Mouse (Mus musculus): Measurements from ENCODE around the gene Nfkb1. TPM values are rescaled to one million over a fixed set of nuclear protein-coding genes. Genes with fewer than 3 reads are reported as not detected.

Gene Nfkb1
- polyA plus RNA-seq, 1 experiment from 2014 or later: 8.7 TPM

DNA sequence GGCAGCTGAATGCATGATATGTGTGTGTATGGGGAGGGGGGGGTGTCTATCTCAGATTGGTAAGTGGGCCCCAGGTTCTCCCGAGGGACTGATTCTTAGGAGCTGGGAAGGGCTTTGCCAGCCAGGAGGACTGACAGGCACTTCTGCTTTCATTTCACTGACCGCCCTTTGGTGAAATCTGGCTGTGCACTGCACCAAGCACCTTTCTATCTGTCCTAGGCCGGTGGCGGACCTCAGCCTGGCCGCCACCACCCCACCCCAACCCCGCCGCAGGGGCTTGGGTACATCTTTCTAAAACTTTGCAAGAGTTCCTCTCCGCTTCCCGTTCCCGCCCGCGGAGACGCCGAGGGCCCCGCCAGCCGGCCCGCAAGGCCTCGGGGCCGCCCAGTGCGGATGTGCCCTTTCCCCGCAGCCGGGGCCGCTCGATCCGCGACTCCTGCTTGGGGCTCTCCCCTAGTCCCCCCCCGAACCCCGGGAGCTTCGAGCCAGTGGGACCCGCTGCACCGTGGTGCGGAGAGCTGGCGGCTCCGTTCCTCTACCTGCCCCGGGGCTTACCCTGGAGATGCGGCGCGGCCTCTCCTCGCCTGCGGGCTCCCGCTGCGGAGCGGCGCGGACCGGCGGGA, 668 bp downstream of the Nfkb1 start:
- peak; percentile 73 for ATAC-seq (ENCODE audit: low FRiP score, low TSS enrichment)
- DNase-seq: peak; percentile 72

DNA sequence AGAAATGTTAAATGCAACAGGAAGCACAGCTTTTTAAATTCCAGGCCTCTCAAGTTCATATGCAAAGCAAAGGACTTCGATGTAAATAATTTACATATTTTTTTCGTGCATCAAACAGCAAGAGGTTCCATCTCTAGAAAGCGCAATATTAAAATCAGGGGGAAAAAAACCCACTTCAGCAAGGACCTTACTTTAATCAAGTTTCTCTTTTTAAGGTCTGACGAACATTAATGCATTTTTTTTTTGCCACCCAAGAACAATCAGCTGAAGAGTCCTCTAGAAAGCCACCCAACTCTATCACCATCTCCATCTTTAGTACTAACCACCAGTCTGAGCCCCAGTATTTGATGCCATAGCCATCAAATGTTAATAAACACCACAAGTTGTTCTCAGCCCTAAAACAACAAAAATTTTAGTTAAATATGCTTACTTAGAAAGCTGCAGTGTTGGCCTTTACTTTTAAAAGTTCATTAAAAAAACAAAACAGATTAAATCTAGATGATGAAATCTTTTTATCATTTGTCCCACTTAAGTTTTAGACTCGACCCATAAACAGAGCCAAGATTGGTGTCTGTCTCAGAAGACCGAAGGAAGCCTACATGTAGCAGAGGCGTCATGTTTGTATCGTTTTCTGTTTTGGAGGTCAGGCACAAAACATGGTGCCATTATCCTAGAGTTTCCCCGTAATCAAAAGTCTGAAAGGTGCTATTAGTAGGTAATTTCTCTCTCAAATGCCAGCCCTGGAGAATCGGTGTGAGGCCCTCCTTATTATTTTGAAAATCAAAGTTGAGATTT, 1.4 kb downstream of the Nfkb1 start:
- peak overlapping the region; percentile 90; the same call in 1 of the 2 replicates for H3K27ac ChIP-seq (replicated peaks; ENCODE audit: low read depth, low read length)
- H3K9ac ChIP-seq (replicated peaks; ENCODE audit: low read length): peak overlapping the region; percentile 93
- no peaks in the 10 kb centered on the region for H3K9me3 ChIP-seq (ENCODE audit: control insufficient read depth, low read length)
- H3K4me1 ChIP-seq (ENCODE audit: control insufficient read depth, insufficient read depth, low read length): peaks cover 13% of the 10 kb centered on the region; the same call in 1 of the 2 replicates
- H3K36me3 ChIP-seq (ENCODE audit: control insufficient read depth, insufficient read depth, low read length): no peaks in the 10 kb centered on the region
- no peaks in the 10 kb centered on the region for H3K27me3 ChIP-seq (ENCODE audit: control insufficient read depth, insufficient read depth, low read length)
- peak overlapping the region; percentile 79 for H3K4me2 ChIP-seq (ENCODE audit: low read length)
- WGBS: 56% methylated on average over 10 of the region's 10 CpGs
- ATAC-seq (ENCODE audit: low FRiP score, low TSS enrichment) (no peak), DNase-seq (no peak)
- H3K4me3 ChIP-seq (replicated peaks; ENCODE audit: low read depth, low read length): peak overlapping the region; percentile 80

More for the DNA sequence above, 668 bp downstream of the Nfkb1 start:
- H3K9ac ChIP-seq (replicated peaks; ENCODE audit: low read length): peak overlapping the region; percentile 93
- no peaks in the 10 kb centered on the region for H3K27me3 ChIP-seq (ENCODE audit: control insufficient read depth, insufficient read depth, low read length)
- peak overlapping the region; percentile 80 for H3K4me3 ChIP-seq (replicated peaks; ENCODE audit: low read depth, low read length)
- H3K4me1 ChIP-seq (ENCODE audit: control insufficient read depth, insufficient read depth, low read length): peaks cover 13% of the 10 kb centered on the region; the same call in 1 of the 2 replicates
- H3K27ac ChIP-seq (replicated peaks; ENCODE audit: low read depth, low read length): peak overlapping the region; percentile 90
- peak overlapping the region; percentile 79 for H3K4me2 ChIP-seq (ENCODE audit: low read length)
- H3K36me3 ChIP-seq (ENCODE audit: control insufficient read depth, insufficient read depth, low read length): no peaks in the 10 kb centered on the region
- H3K9me3 ChIP-seq (ENCODE audit: control insufficient read depth, low read length): no peaks in the 10 kb centered on the region
- under 1% methylated on average over 47 of the region's 47 CpGs for WGBS

DNA sequence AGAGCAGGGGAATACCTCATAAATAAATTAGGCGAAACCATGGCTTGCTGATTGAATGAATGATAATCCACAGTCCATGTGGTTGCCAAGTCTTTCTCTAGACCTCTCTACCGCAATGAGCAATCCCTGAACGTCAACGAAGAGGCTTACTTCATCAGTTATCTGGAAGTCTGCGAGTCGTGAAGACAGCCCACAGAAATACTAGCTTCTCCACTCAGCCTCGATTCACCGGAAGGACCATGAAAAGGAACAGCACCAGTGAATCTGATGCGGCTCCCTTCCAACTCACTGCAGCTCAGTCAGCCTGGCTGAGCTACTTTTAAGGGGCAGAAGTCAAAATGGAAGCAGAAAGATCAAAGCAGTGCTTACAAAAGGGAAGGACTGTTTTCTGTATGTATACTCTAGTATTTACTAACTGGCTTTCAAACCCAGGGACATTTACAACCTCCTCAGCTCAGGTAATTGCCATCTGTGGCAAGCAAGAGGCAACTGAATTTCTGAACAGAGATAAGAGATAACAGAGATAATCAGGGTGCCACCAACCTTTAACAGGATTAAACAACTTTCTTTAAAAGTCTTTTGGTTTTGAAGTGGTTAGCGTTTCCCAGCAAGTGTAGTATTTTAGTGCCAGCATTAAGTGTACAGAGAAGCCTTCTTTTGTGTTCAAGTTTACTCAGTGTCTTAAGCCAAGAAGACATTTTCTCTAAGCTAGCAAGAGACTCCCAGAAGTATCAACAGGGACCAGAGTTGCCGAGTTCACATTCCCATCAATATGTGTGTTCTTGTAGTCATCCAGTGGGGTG, 2.2 kb downstream of the Nfkb1 start:
- ATAC-seq (ENCODE audit: low FRiP score, low TSS enrichment): no peak
- no peak for DNase-seq
- 76% methylated on average over 11 of the region's 11 CpGs for WGBS
- no peak overlapping the region for H3K27ac ChIP-seq (replicated peaks; ENCODE audit: low read depth, low read length)
- H3K9me3 ChIP-seq (ENCODE audit: control insufficient read depth, low read length): no peaks in the 10 kb centered on the region
- H3K27me3 ChIP-seq (ENCODE audit: control insufficient read depth, insufficient read depth, low read length): no peaks in the 10 kb centered on the region
- H3K36me3 ChIP-seq (ENCODE audit: control insufficient read depth, insufficient read depth, low read length): no peaks in the 10 kb centered on the region
- H3K4me3 ChIP-seq (replicated peaks; ENCODE audit: low read depth, low read length): no peak overlapping the region
- no peak overlapping the region for H3K9ac ChIP-seq (replicated peaks; ENCODE audit: low read length)
- H3K4me1 ChIP-seq (ENCODE audit: control insufficient read depth, insufficient read depth, low read length): peaks cover 13% of the 10 kb centered on the region; the same call in 1 of the 2 replicates
- H3K4me2 ChIP-seq (ENCODE audit: low read length): peak overlapping the region; percentile 79; the same call in 1 of the 2 replicates

DNA sequence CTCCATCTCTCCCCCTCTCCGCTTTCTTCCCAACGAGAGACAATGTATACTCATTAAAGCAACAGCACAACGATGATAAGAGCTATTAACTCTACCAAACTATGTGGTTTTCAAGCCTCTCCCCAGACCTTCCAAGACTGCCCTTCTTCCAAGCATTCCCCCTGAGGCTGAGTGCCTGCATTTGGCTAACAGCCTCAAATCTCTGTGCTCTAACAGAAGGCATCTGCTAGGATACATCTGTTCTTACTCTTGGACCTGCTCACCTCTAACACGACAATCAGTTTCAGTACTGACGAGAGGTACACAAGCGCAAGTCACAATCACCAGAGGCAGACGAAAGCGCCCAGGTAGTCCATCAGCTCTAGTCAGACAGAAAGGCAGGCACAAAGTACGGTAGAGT, 3.4 kb downstream of the Nfkb1 start:
- H3K9me3 ChIP-seq (ENCODE audit: control insufficient read depth, low read length): no peaks in the 10 kb centered on the region
- WGBS: 76% methylated on average over 9 of the region's 9 CpGs
- H3K9ac ChIP-seq (replicated peaks; ENCODE audit: low read length): no peak overlapping the region
- no peak overlapping the region for H3K4me2 ChIP-seq (ENCODE audit: low read length)
- no peak for ATAC-seq (ENCODE audit: low FRiP score, low TSS enrichment)
- H3K4me1 ChIP-seq (ENCODE audit: control insufficient read depth, insufficient read depth, low read length): peaks cover 13% of the 10 kb centered on the region; the same call in 1 of the 2 replicates
- no peaks in the 10 kb centered on the region for H3K36me3 ChIP-seq (ENCODE audit: control insufficient read depth, insufficient read depth, low read length)
- no peak overlapping the region for H3K27ac ChIP-seq (replicated peaks; ENCODE audit: low read depth, low read length)
- DNase-seq: no peak
- no peak overlapping the region for H3K4me3 ChIP-seq (replicated peaks; ENCODE audit: low read depth, low read length)
- no peaks in the 10 kb centered on the region for H3K27me3 ChIP-seq (ENCODE audit: control insufficient read depth, insufficient read depth, low read length)

DNA sequence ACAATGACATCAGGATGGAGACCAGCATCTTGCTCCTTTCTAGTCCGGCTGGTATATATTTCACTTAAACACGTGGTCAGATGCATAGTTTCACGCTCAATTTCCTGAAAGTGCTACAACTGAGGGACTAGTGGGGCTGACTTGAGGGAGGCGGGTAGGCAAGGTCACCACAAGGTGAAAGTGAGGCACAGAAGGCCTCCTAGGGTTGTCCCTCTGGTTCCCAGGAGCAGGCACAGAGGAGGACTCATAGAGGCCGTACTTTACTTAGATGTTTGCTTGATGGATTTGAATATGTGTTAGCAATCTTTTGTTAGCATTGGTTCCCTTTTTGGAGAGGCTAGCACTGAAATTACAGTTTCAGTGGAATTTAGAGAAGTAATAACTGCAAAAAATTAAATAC, 4.9 kb downstream of the Nfkb1 start:
- Histone ChIP-seq H3K36me3 (ENCODE audit: control insufficient read depth, insufficient read depth, low read length) (no peaks in the 10 kb centered on the region), H3K27me3 (ENCODE audit: control insufficient read depth, insufficient read depth, low read length) (no peaks in the 10 kb centered on the region), H3K9ac (replicated peaks; ENCODE audit: low read length) (no peak overlapping the region), H3K4me1 (ENCODE audit: control insufficient read depth, insufficient read depth, low read length) (0 out of 2 replicates have a peak, but pooled peaks cover 7% of the 10 kb centered on the region), H3K27ac (replicated peaks; ENCODE audit: low read depth, low read length) (no peak overlapping the region), H3K9me3 (ENCODE audit: control insufficient read depth, low read length) (no peaks in the 10 kb centered on the region), H3K4me3 (replicated peaks; ENCODE audit: low read depth, low read length) (no peak overlapping the region), H3K4me2 (ENCODE audit: low read length) (no peak overlapping the region)
- 85% methylated on average over 5 of the region's 5 CpGs for WGBS
- ATAC-seq (ENCODE audit: low FRiP score, low TSS enrichment): no peak
- DNase-seq: no peak

DNA sequence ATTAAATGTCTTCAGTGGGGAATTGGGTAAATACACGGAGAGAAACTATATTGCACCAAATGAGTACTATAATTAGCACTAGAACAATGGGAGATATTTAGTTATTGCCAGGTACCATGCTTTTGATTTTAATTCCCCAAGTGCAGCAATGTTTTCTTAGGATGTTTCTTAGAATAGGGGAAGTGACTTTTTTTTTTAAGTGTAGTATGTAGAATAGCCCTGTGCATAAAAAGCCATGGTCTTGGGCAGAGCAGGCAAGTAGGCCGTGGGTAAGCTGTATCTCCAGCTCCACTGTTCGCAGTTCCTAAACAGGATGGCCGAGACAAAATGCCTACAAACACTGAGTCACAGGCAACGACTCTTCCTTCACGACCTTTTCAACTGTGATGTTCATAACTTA, 8.1 kb downstream of the Nfkb1 start:
- no peak overlapping the region for H3K4me2 ChIP-seq (ENCODE audit: low read length)
- 85% methylated on average over 6 of the region's 6 CpGs for WGBS
- H3K9ac ChIP-seq (replicated peaks; ENCODE audit: low read length): no peak overlapping the region
- no peaks in the 10 kb centered on the region for H3K9me3 ChIP-seq (ENCODE audit: control insufficient read depth, low read length)
- no peak overlapping the region for H3K4me3 ChIP-seq (replicated peaks; ENCODE audit: low read depth, low read length)
- 0 out of 2 replicates have a peak, but pooled peaks cover 3% of the 10 kb centered on the region for H3K4me1 ChIP-seq (ENCODE audit: control insufficient read depth, insufficient read depth, low read length)
- no peak for ATAC-seq (ENCODE audit: low FRiP score, low TSS enrichment)
- no peak for DNase-seq
- H3K36me3 ChIP-seq (ENCODE audit: control insufficient read depth, insufficient read depth, low read length): no peaks in the 10 kb centered on the region
- H3K27ac ChIP-seq (replicated peaks; ENCODE audit: low read depth, low read length): no peak overlapping the region
- no peaks in the 10 kb centered on the region for H3K27me3 ChIP-seq (ENCODE audit: control insufficient read depth, insufficient read depth, low read length)

DNA sequence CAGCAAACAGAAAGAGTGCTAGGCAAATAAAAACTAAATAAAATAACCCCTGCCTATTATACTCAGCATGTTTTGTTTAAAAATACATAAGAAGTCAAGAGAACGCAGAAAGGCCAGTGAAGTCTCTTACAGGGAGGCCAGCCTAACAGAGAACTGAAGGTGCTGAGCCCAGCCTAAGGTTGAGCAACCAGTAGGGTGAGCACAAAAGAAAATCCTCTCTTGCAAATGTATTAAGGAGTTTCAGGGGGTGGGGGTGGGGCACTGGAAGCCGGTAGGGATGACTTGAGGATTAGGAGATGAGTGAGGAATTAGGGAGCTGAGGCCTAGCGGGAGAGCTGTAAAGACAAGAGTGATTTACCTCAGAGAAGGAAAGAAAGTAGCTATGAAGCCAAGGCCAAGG, 9.1 kb downstream of the Nfkb1 start:
- 0 out of 2 replicates have a peak, but pooled peaks cover 3% of the 10 kb centered on the region for H3K4me1 ChIP-seq (ENCODE audit: control insufficient read depth, insufficient read depth, low read length)
- 16% methylated on average over 3 of the region's 3 CpGs for WGBS
- no peaks in the 10 kb centered on the region for H3K36me3 ChIP-seq (ENCODE audit: control insufficient read depth, insufficient read depth, low read length)
- H3K9me3 ChIP-seq (ENCODE audit: control insufficient read depth, low read length): no peaks in the 10 kb centered on the region
- no peaks in the 10 kb centered on the region for H3K27me3 ChIP-seq (ENCODE audit: control insufficient read depth, insufficient read depth, low read length)
- no peak overlapping the region for H3K4me3 ChIP-seq (replicated peaks; ENCODE audit: low read depth, low read length)
- no peak for ATAC-seq (ENCODE audit: low FRiP score, low TSS enrichment)
- no peak overlapping the region for H3K27ac ChIP-seq (replicated peaks; ENCODE audit: low read depth, low read length)
- H3K4me2 ChIP-seq (ENCODE audit: low read length): no peak overlapping the region
- no peak for DNase-seq
- H3K9ac ChIP-seq (replicated peaks; ENCODE audit: low read length): no peak overlapping the region

DNA sequence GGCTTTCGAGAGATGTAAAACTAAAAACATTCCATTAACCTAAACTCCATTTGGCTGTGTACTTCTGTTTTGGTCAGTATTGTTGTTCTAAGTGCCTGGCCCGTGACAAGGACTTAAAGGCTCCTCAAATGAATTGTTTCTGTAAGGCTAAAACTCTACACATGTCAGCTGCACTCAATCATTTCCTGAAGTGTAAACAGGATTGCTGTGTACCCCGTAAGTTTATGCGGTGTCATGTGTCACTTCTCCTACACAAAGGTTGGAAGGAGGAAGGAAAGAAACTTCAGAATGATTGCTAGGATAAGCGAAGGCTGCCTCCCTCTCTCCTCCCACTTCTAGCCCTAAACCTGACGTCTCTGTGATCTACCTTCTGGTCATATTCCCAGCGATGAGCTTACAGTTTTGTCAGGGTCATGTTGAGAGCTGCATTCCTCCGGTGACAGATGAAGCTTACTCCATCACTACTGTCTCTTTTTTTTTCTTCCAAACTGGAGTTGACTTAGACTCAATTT, 10.0 kb downstream of the Nfkb1 start:
- no peak overlapping the region for H3K4me2 ChIP-seq (ENCODE audit: low read length)
- 75% methylated on average over 8 of the region's 8 CpGs for WGBS
- H3K27ac ChIP-seq (replicated peaks; ENCODE audit: low read depth, low read length): no peak overlapping the region
- no peak overlapping the region for H3K9ac ChIP-seq (replicated peaks; ENCODE audit: low read length)
- no peak for DNase-seq
- 0 out of 2 replicates have a peak, but pooled peaks cover 3% of the 10 kb centered on the region for H3K4me1 ChIP-seq (ENCODE audit: control insufficient read depth, insufficient read depth, low read length)
- no peak for ATAC-seq (ENCODE audit: low FRiP score, low TSS enrichment)
- H3K4me3 ChIP-seq (replicated peaks; ENCODE audit: low read depth, low read length): no peak overlapping the region
- H3K36me3 ChIP-seq (ENCODE audit: control insufficient read depth, insufficient read depth, low read length): no peaks in the 10 kb centered on the region
- H3K9me3 ChIP-seq (ENCODE audit: control insufficient read depth, low read length): no peaks in the 10 kb centered on the region
- H3K27me3 ChIP-seq (ENCODE audit: control insufficient read depth, insufficient read depth, low read length): no peaks in the 10 kb centered on the region

Measured in midbrain, embryonic 14.5 days (tissue).